Mouse (Mus musculus): ENCODE measurements around the gene Dync1li1.

DNA sequence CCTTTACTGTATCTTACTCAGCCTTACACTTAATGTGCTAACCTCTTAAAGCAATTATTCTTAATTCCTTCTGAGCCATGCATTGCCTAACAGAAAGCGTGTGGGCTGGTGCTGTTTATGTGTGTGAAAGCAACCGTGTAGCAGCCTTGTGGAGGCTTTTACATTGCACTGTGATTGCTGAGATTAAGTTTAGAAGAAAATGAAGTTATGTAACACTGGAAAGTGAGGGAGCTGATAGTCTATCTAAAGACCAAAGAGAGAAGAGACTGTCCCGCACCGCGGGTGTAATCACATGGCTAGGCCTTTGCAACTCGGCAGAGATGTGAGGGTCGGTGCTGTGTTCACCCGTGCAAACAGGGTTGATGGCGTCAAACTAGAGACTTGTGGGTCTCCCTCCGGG, 58.4 kb downstream of the Dync1li1 start:
- TF ChIP-seq CTCF (IDR thresholded peaks at IDR 0.05), result no peak
- TF ChIP-seq EP300 (IDR thresholded peaks at IDR 0.05), result no peak
